Mouse (Mus musculus): ENCODE data around the gene Mdm2. TPM values are rescaled to one million over a fixed set of nuclear protein-coding genes. Genes with fewer than 3 reads are reported as not detected.
A peak's percentile ranks its signal among the peaks of the same experiment; 100 is the strongest.
"Not testable (repeated sequence)": the region's sequence is repeated elsewhere in the genome, so short reads cannot be mapped to it uniquely, and the experiment has no call there.

The Mdm2 gene
- polyA plus RNA-seq, 1 experiment from 2014 or later, result 61.8 TPM

- not testable (repeated sequence) for H3K27me3 ChIP-seq; H3K4me3 ChIP-seq; H3K36me3 ChIP-seq (ENCODE audit: poor library complexity, severe bottlenecking); ATAC-seq; H3K9me3 ChIP-seq (replicated peaks); H3K9ac ChIP-seq; H3K27ac ChIP-seq; H3K4me2 ChIP-seq
- WGBS, result 89% methylated on average over 1 of the region's 1 CpGs
- peaks cover 14% of the 10 kb centered on the region for H3K4me1 ChIP-seq
These were observed 5.1 kb upstream of the Mdm2 start for GRCm38 (mm10) chr10:117715654-117716053.

- Histone ChIP-seq H3K4me1 (peaks cover 14% of the 10 kb centered on the region), H3K36me3 (ENCODE audit: poor library complexity, severe bottlenecking) (no peaks in the 10 kb centered on the region), H3K9me3 (replicated peaks) (no peaks in the 10 kb centered on the region), H3K4me3 (no peak overlapping the region), H3K27ac (no peak overlapping the region), H3K4me2 (no peak overlapping the region), H3K9ac (no peak overlapping the region), H3K27me3 (no peaks in the 10 kb centered on the region)
- no peak for ATAC-seq
- 76% methylated on average over 4 of the region's 4 CpGs for WGBS
These were observed 4.5 kb upstream of the Mdm2 start for GRCm38 (mm10) chr10:117714928-117715500.

- no peak overlapping the region for H3K4me2 ChIP-seq
- ATAC-seq, result no peak
- no peak overlapping the region for H3K4me3 ChIP-seq
- H3K9ac ChIP-seq, result no peak overlapping the region
- H3K4me1 ChIP-seq, result peaks cover 18% of the 10 kb centered on the region
- H3K36me3 ChIP-seq (ENCODE audit: poor library complexity, severe bottlenecking), result no peaks in the 10 kb centered on the region
- no peak overlapping the region for H3K27ac ChIP-seq
- H3K27me3 ChIP-seq, result no peaks in the 10 kb centered on the region
- WGBS, result 92% methylated on average over 3 of the region's 3 CpGs
- no peaks in the 10 kb centered on the region for H3K9me3 ChIP-seq (replicated peaks)
These were observed 3.5 kb upstream of the Mdm2 start for GRCm38 (mm10) chr10:117714048-117714545.

GRCm38 (mm10) chr10:117713466-117713865, 2.9 kb upstream of the Mdm2 start:
- ATAC-seq, result no peak
- Histone ChIP-seq H3K9me3 (replicated peaks) (no peaks in the 10 kb centered on the region), H3K27ac (no peak overlapping the region), H3K9ac (no peak overlapping the region), H3K36me3 (ENCODE audit: poor library complexity, severe bottlenecking) (peaks cover 4% of the 10 kb centered on the region; the same call in 1 of the 2 replicates), H3K4me1 (peaks cover 24% of the 10 kb centered on the region), H3K4me3 (no peak overlapping the region), H3K4me2 (no peak overlapping the region), H3K27me3 (no peaks in the 10 kb centered on the region)
- WGBS, result 95% methylated on average over 8 of the region's 8 CpGs

GRCm38 (mm10) chr10:117712871-117713270, 2.3 kb upstream of the Mdm2 start:
- peaks cover 5% of the 10 kb centered on the region; the same call in 1 of the 2 replicates for H3K36me3 ChIP-seq (ENCODE audit: poor library complexity, severe bottlenecking)
- WGBS, result 87% methylated on average over 9 of the region's 9 CpGs
- ATAC-seq, result no peak
- H3K4me1 ChIP-seq, result peaks cover 20% of the 10 kb centered on the region
- no peak overlapping the region for H3K9ac ChIP-seq
- no peaks in the 10 kb centered on the region for H3K9me3 ChIP-seq (replicated peaks)
- H3K4me2 ChIP-seq, result no peak overlapping the region
- H3K4me3 ChIP-seq, result no peak overlapping the region
- H3K27ac ChIP-seq, result no peak overlapping the region
- no peaks in the 10 kb centered on the region for H3K27me3 ChIP-seq

GRCm38 (mm10) chr10:117712191-117712754, 1.7 kb upstream of the Mdm2 start:
- no peaks in the 10 kb centered on the region for H3K27me3 ChIP-seq
- H3K9me3 ChIP-seq (replicated peaks), result no peaks in the 10 kb centered on the region
- H3K4me1 ChIP-seq, result peaks cover 16% of the 10 kb centered on the region
- no peak overlapping the region for H3K4me3 ChIP-seq
- H3K4me2 ChIP-seq, result no peak overlapping the region
- no peak overlapping the region for H3K27ac ChIP-seq
- peaks cover 11% of the 10 kb centered on the region for H3K36me3 ChIP-seq (ENCODE audit: poor library complexity, severe bottlenecking)
- ATAC-seq, result no peak
- 91% methylated on average over 9 of the region's 9 CpGs for WGBS
- no peak overlapping the region for H3K9ac ChIP-seq

- Histone ChIP-seq H3K9me3 (replicated peaks) (no peaks in the 10 kb centered on the region), H3K4me2 (peak overlapping the region; percentile 68), H3K4me3 (peak overlapping the region; percentile 90), H3K27ac (no peak overlapping the region), H3K36me3 (ENCODE audit: poor library complexity, severe bottlenecking) (peaks cover 18% of the 10 kb centered on the region), H3K4me1 (peaks cover 22% of the 10 kb centered on the region), H3K9ac (peak overlapping the region; percentile 68), H3K27me3 (no peaks in the 10 kb centered on the region)
- WGBS, result 76% methylated on average over 5 of the region's 5 CpGs
- ATAC-seq, result no peak
These were observed 850 bp upstream of the Mdm2 start for GRCm38 (mm10) chr10:117711408-117711807.

- under 1% methylated on average over 49 of the region's 71 CpGs for WGBS
These were observed 491 bp downstream of the Mdm2 start for GRCm38 (mm10) chr10:117709930-117710603.

GRCm38 (mm10) chr10:117709326-117709830, 1.2 kb downstream of the Mdm2 start:
- ATAC-seq, result no peak
- Histone ChIP-seq H3K27ac (no peak overlapping the region), H3K9ac (peak overlapping the region; percentile 100), H3K4me3 (peak overlapping the region; percentile 90), H3K4me1 (peaks cover 23% of the 10 kb centered on the region), H3K4me2 (peak overlapping the region; percentile 68), H3K9me3 (replicated peaks) (no peaks in the 10 kb centered on the region), H3K27me3 (no peaks in the 10 kb centered on the region), H3K36me3 (ENCODE audit: poor library complexity, severe bottlenecking) (peaks cover 37% of the 10 kb centered on the region)
- 60% methylated on average over 12 of the region's 12 CpGs for WGBS

More at GRCm38 (mm10) chr10:117709930-117710603, 491 bp downstream of the Mdm2 start:
- H3K9ac ChIP-seq, result peak overlapping the region; percentile 100
- H3K4me2 ChIP-seq, result peak overlapping the region; percentile 68
- no peaks in the 10 kb centered on the region for H3K27me3 ChIP-seq
- H3K27ac ChIP-seq, result peak overlapping the region; percentile 99
- ATAC-seq, result peak; percentile 80
- peak overlapping the region; percentile 90 for H3K4me3 ChIP-seq
- H3K4me1 ChIP-seq, result peaks cover 23% of the 10 kb centered on the region
- H3K9me3 ChIP-seq (replicated peaks), result no peaks in the 10 kb centered on the region
- H3K36me3 ChIP-seq (ENCODE audit: poor library complexity, severe bottlenecking), result peaks cover 30% of the 10 kb centered on the region

- peak overlapping the region; percentile 90 for H3K4me3 ChIP-seq
- H3K27me3 ChIP-seq, result no peaks in the 10 kb centered on the region
- peak overlapping the region; percentile 37 for H3K9ac ChIP-seq
- H3K36me3 ChIP-seq (ENCODE audit: poor library complexity, severe bottlenecking), result peaks cover 42% of the 10 kb centered on the region
- ATAC-seq, result no peak
- peaks cover 23% of the 10 kb centered on the region for H3K4me1 ChIP-seq
- WGBS, result 90% methylated on average over 9 of the region's 9 CpGs
- no peaks in the 10 kb centered on the region for H3K9me3 ChIP-seq (replicated peaks)
- peak overlapping the region; percentile 68 for H3K4me2 ChIP-seq
- no peak overlapping the region for H3K27ac ChIP-seq
These were observed 1.7 kb downstream of the Mdm2 start for GRCm38 (mm10) chr10:117708856-117709255.

- Histone ChIP-seq H3K4me2 (no peak overlapping the region), H3K27me3 (no peaks in the 10 kb centered on the region), H3K9me3 (replicated peaks) (no peaks in the 10 kb centered on the region), H3K4me3 (no peak overlapping the region), H3K27ac (no peak overlapping the region), H3K4me1 (peaks cover 23% of the 10 kb centered on the region), H3K36me3 (ENCODE audit: poor library complexity, severe bottlenecking) (peaks cover 47% of the 10 kb centered on the region), H3K9ac (no peak overlapping the region)
- 95% methylated on average over 2 of the region's 2 CpGs for WGBS
- ATAC-seq, result no peak
These were observed 2.2 kb downstream of the Mdm2 start for GRCm38 (mm10) chr10:117708376-117708775.
